Mouse (Mus musculus) forebrain, embryonic 10.5 days (tissue): ENCODE measurements around the gene Prom2. TPM values are rescaled to one million over a fixed set of nuclear protein-coding genes. Genes with fewer than 3 reads are reported as not detected.

Experiments used
- DNase-seq: peaks from one replicate; pipeline ENCODE4 v3.0.0-alpha.2; 2017; ENCODE audit warnings: low spot score; ENCODE audit errors: extremely low spot score
- H3K27ac ChIP-seq: fragments of 300-500 bp; sonication (generic); 2 replicates; pipeline ENCODE4 v1.5.1; 2016; ENCODE audit warnings: mild to moderate bottlenecking
- H3K27me3 ChIP-seq: fragments of 300-500 bp; sonication (generic); 2 replicates; pipeline ENCODE4 v1.6.1; 2016; ENCODE audit warnings: mild to moderate bottlenecking; ENCODE audit not compliant: poor library complexity, severe bottlenecking
- H3K36me3 ChIP-seq: fragments of 300-500 bp; sonication (generic); replicated peaks from 2 replicates; pipeline ENCODE4 v1.6.1; 2016; ENCODE audit warnings: mild to moderate bottlenecking, moderate library complexity
- H3K4me1 ChIP-seq: fragments of 300-500 bp; sonication (generic); 2 replicates; pipeline ENCODE4 v1.6.1; 2016
- H3K4me3 ChIP-seq: fragments of 300-500 bp; sonication (generic); 2 replicates; pipeline ENCODE4 v1.5.1; 2016; ENCODE audit warnings: mild to moderate bottlenecking, moderate library complexity
- H3K9me3 ChIP-seq: fragments of 300-500 bp; sonication (generic); 2 replicates; pipeline ENCODE4 v1.6.1; 2016; ENCODE audit warnings: mild to moderate bottlenecking, moderate library complexity
- WGBS: fragments of 180-500 bp; shearing (Covaris S2); methylation state at CpG from one replicate; pipeline ENCODE4 v1.1.7; 2016; 5-methylcytosine and 5-hydroxymethylcytosine counted together
- polyA plus RNA-seq: library from polyadenylated mRNA; unstranded; fragments of >200 nt; fragmentation: Nextera tagmentation; extraction: Ambion mirVana; gene quantifications from 2 replicates; pipeline ENCODE4 v1.2.1, GENCODE M21; 2016

Prom2 gene
- polyA plus RNA-seq, 1 experiment from 2014 or later, result 1.0 TPM

DNA sequence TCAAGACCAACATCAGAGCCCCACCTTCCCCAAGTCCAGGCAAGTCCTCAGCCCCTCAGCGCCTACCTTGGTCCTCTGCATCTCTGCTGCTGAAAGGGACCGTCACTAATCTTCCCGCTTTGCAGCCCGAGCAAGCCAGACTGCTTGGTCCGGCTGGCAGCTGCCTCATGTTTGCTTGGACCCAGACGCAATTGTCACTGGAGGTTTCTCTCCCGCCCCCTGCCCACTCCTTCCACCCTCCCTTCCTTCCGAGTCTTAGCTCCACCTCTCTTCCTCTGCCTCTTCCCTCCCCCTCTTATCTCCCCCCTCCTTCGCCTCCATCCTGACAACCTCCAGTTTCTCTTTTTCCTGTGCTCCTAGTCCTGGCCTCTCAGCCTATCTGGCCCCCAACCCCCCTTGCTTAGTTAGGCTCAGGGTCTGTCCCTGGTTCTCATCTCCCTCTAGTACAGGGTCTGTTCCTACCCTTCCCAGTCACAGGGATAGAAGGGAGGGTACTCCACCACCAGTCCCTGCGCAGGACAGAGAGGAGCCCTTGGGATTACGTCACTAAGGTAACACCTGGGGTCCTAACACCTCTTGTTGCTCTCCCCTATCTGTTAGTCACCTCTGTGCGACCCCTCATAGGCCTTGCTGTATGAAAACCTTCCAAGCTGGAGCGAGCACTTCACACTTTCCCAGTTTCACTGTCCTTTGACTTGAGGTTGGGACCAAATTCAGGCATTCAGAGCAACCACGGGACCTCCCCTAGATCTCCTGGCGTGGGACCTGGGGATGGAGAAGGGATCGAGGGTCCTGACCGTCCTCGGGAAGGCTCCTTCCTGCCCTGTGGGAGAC is 19.9 kb downstream of the Prom2 start:
- under 1% methylated on average over 18 of the region's 18 CpGs for WGBS
- H3K4me1 ChIP-seq, result peaks cover 59% of the 10 kb centered on the region
- H3K27me3 ChIP-seq, result peaks cover 14% of the 10 kb centered on the region; the same call in 1 of the 2 replicates
- no peaks in the 10 kb centered on the region for H3K36me3 ChIP-seq
- peak overlapping the region; percentile 55 for H3K4me3 ChIP-seq
- DNase-seq, result peak; percentile 34
- H3K9me3 ChIP-seq, result no peaks in the 10 kb centered on the region
- H3K27ac ChIP-seq, result peak overlapping the region; percentile 83

DNA sequence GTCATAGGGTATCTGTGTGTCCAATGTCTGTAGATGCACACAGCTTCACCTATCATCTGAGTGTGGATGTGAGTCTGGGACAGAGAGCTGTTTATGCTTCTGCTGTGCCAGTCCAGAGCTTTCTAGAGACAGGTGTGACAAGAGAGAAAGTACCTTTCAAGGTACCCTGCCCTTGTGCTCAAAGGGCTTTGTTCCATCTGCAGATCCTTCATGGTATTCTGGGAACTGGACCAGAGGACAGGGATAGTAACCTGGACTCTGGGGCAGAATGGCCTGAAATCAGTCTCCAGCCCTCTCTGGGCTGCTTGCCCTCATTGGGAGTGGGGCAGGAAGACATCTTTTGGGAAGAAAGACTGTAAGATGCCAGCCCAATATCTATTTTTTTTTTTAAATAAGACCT is 21.1 kb downstream of the Prom2 start:
- Histone ChIP-seq H3K4me3 (0 out of 2 replicates have a peak overlapping the region, but pooled peaks have one; percentile 55), H3K36me3 (no peaks in the 10 kb centered on the region), H3K27ac (no peak overlapping the region), H3K27me3 (peaks cover 14% of the 10 kb centered on the region; the same call in 1 of the 2 replicates), H3K9me3 (no peaks in the 10 kb centered on the region), H3K4me1 (peaks cover 59% of the 10 kb centered on the region)
- no peak for DNase-seq

DNA sequence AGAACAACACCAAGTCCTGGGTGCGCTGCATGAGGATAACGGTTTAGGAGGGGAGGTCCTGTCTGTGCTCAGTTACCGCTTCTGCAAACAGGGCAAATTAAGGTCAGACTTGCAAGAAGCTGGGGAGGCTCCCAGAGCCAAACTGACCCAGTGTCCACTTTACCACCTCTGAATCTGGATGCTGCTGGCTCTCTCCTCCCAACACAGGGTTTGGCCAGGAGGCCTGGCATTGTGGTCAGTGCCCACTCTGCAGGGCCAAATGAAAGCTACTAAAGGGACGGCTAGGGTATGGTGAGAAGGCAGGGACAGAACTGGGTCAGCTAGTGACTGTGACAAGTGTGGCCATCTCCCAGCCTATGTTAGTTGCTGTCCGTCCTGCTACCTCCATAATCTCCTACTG is 22.0 kb downstream of the Prom2 start:
- H3K27me3 ChIP-seq, result peaks cover 14% of the 10 kb centered on the region; the same call in 1 of the 2 replicates
- peaks cover 59% of the 10 kb centered on the region for H3K4me1 ChIP-seq
- DNase-seq, result no peak
- WGBS, result 83% methylated on average over 5 of the region's 5 CpGs
- no peaks in the 10 kb centered on the region for H3K36me3 ChIP-seq
- no peak overlapping the region for H3K27ac ChIP-seq
- no peak overlapping the region for H3K4me3 ChIP-seq
- H3K9me3 ChIP-seq, result no peaks in the 10 kb centered on the region

DNA sequence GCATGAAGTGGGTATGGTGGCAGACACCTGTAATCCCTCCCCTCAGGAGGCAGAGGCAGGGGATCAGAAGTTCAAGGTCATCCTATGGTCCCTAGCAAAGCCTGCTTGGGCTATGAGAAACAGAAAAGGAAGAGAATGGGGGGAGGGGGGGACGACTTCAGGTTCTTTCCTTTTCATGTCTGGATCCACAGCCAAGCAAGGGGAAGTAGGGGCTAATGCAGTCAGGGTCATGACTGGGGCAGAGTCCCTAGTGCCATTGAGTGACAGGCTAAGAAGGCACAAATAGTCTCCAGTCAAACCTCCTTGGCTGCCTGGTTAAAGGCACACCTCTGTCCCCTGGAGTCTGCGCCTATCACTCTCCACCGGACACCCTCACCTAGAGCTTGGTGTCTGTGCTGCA is 22.4 kb downstream of the Prom2 start:
- no peaks in the 10 kb centered on the region for H3K9me3 ChIP-seq
- 74% methylated on average over 3 of the region's 3 CpGs for WGBS
- no peaks in the 10 kb centered on the region for H3K36me3 ChIP-seq
- H3K4me1 ChIP-seq, result peaks cover 54% of the 10 kb centered on the region
- no peak overlapping the region for H3K27ac ChIP-seq
- H3K4me3 ChIP-seq, result no peak overlapping the region
- peaks cover 11% of the 10 kb centered on the region; the same call in 1 of the 2 replicates for H3K27me3 ChIP-seq
- no peak for DNase-seq

GRCm38 (mm10) chr2:127518273-127518672 is 23.0 kb downstream of the Prom2 start:
- Histone ChIP-seq H3K9me3 (no peaks in the 10 kb centered on the region), H3K4me3 (no peak overlapping the region), H3K36me3 (no peaks in the 10 kb centered on the region), H3K4me1 (peaks cover 50% of the 10 kb centered on the region), H3K27ac (0 out of 2 replicates have a peak overlapping the region, but pooled peaks have one; percentile 7), H3K27me3 (peaks cover 11% of the 10 kb centered on the region; the same call in 1 of the 2 replicates)
- 67% methylated on average over 3 of the region's 3 CpGs for WGBS
- no peak for DNase-seq

GRCm38 (mm10) chr2:127517081-127517480 is 24.2 kb downstream of the Prom2 start:
- Histone ChIP-seq H3K4me3 (no peak overlapping the region), H3K36me3 (no peaks in the 10 kb centered on the region), H3K27me3 (0 out of 2 replicates have a peak, but pooled peaks cover 5% of the 10 kb centered on the region), H3K27ac (no peak overlapping the region), H3K4me1 (peaks cover 40% of the 10 kb centered on the region), H3K9me3 (no peaks in the 10 kb centered on the region)
- WGBS, result 80% methylated on average over 8 of the region's 8 CpGs
- no peak for DNase-seq

- DNase-seq, result no peak
- H3K9me3 ChIP-seq, result no peaks in the 10 kb centered on the region
- no peaks in the 10 kb centered on the region for H3K36me3 ChIP-seq
- H3K4me3 ChIP-seq, result no peak overlapping the region
- 81% methylated on average over 9 of the region's 9 CpGs for WGBS
- no peaks in the 10 kb centered on the region for H3K27me3 ChIP-seq
- no peak overlapping the region for H3K27ac ChIP-seq
- peaks cover 29% of the 10 kb centered on the region for H3K4me1 ChIP-seq
These were observed 26.7 kb downstream of the Prom2 start for GRCm38 (mm10) chr2:127514380-127515124.

DNA sequence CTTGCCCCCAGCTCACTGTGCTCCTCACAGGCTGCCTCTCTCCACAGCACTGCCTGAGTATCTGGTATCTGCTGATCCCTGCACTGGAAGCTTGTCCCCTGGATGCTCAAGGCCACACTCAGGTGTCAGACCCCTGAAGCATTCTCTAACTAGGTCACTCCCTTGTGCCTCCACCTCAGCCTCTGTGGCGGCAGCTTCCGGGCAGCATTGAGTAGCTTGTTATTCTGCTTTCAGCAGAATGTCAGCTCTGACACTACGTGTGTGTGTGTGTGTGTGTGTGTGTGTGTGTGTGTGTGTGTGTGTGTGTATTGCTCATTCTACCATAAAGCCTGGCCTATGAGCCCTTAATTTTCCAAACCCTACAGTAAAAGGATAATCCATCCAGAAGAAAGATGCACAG is 28.0 kb downstream of the Prom2 start:
- no peaks in the 10 kb centered on the region for H3K36me3 ChIP-seq
- WGBS, result 61% methylated on average over 3 of the region's 3 CpGs
- no peaks in the 10 kb centered on the region for H3K9me3 ChIP-seq
- H3K27ac ChIP-seq, result peak overlapping the region; percentile 12; the same call in 1 of the 2 replicates
- no peak overlapping the region for H3K4me3 ChIP-seq
- H3K4me1 ChIP-seq, result peaks cover 18% of the 10 kb centered on the region
- H3K27me3 ChIP-seq, result no peaks in the 10 kb centered on the region
- DNase-seq, result no peak

- WGBS, result 53% methylated on average over 4 of the region's 4 CpGs
- DNase-seq, result no peak
- H3K9me3 ChIP-seq, result no peaks in the 10 kb centered on the region
- peak overlapping the region; percentile 56; the same call in 1 of the 2 replicates for H3K27ac ChIP-seq
- H3K4me1 ChIP-seq, result peaks cover 23% of the 10 kb centered on the region
- no peak overlapping the region for H3K4me3 ChIP-seq
- no peaks in the 10 kb centered on the region; the same call in 1 of the 2 replicates for H3K27me3 ChIP-seq
- no peaks in the 10 kb centered on the region for H3K36me3 ChIP-seq
These were observed 29.8 kb downstream of the Prom2 start for GRCm38 (mm10) chr2:127511426-127511825.

DNA sequence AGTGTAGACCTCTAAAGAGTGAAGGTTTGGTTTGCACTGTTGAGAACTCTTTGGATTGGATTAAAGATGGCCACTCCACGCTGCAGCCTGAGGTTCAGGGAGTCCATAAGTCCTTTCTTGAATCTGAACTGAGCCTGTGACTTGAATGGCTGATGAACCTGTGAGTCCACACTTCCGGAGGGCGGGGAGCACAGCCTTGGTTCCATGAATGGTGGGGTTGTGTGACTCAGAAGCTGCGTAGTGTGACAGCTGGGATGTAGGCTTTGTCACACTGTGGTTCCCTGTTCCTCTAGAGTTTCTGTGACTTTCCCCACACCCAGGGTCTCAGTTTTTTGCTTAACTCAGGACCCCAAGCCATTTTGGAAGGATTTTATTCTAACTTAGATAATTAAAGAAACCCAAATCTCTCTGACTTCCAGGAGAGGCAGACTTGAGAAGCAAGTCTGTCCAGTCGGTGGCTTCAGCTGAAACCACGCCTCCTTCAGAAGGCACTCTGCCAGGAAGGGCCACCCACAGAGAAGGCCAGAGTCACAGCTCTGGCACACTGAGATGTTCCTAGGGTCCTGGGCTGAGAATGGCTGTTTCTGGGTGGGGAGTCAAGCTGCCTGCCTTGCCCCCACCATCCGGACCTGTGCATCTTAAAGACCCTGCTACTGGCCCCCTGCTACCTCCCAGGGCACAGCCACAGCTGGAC is 33.2 kb downstream of the Prom2 start:
- Histone ChIP-seq H3K36me3 (no peaks in the 10 kb centered on the region), H3K9me3 (no peaks in the 10 kb centered on the region), H3K27ac (no peak overlapping the region), H3K27me3 (no peaks in the 10 kb centered on the region; the same call in 1 of the 2 replicates), H3K4me3 (no peak overlapping the region), H3K4me1 (peaks cover 28% of the 10 kb centered on the region)
- DNase-seq, result no peak
- 63% methylated on average over 7 of the region's 7 CpGs for WGBS

DNA sequence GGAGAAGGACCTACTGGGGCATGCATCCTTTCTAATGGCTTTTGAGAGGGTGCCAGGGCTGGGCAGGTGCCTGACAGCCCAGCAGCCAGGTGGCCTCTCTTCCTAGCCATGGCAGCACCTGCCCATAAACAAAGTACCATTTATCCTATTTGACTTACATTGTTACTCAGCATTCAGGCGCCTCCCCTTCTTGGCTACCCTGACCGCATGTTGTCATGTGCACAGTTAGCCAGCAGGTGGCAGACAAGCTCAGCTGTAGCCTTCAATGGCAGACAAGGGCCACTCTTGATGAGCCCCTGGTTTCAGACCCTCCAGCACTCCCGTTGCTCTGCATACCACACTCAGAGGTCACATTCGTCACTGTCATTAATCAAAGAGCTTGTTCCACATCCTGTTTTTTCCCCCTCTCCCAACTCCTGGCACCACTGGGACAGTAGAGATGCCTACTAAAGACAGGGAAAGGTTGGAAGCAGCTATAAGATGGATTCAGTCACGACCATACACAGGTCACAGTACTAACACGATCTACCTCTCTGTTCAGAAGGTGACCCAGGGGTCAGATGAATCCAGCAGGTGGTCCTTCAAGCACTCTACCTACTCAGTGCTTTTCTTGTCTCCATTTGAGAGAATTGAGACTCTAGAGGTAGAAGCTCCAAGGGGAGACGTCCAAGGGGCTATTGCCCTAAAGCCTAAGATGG is 34.0 kb downstream of the Prom2 start:
- Histone ChIP-seq H3K27me3 (no peaks in the 10 kb centered on the region; the same call in 1 of the 2 replicates), H3K4me1 (peaks cover 28% of the 10 kb centered on the region), H3K27ac (no peak overlapping the region), H3K4me3 (no peak overlapping the region), H3K36me3 (no peaks in the 10 kb centered on the region), H3K9me3 (no peaks in the 10 kb centered on the region)
- peak; percentile 83 for DNase-seq
- WGBS, result 35% methylated on average over 7 of the region's 7 CpGs

DNA sequence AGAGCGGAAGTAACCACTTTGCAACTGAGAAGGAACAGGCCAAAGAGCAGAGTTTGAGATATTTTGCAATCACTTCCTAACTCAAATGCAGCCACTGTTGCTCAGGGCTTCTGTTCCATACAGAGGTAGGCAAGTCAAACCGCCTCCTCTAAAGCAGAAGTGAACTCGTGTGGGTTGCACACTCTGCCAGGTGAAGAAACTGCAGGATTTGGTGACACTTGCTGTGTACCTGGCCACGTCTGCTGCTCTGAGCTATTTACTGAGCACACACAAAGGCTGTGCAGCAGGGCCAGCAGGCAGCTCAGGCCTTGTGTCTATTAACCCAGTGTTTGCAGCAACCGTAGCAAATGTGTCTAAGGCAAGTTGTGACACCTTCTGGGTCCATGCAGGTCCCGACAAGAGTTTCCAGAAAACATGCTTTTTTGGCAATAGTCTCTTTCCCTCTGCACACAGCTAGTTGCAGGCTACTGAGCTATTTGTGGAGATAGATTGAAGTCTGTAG is 35.1 kb downstream of the Prom2 start:
- Histone ChIP-seq H3K27ac (no peak overlapping the region), H3K27me3 (peaks cover 4% of the 10 kb centered on the region; the same call in 1 of the 2 replicates), H3K4me3 (no peak overlapping the region), H3K36me3 (no peaks in the 10 kb centered on the region), H3K9me3 (no peaks in the 10 kb centered on the region), H3K4me1 (peaks cover 22% of the 10 kb centered on the region)
- DNase-seq, result no peak
- WGBS, result 87% methylated on average over 6 of the region's 6 CpGs
